Comparison of ENCODE assay signal across 17 mouse cellular contexts in genomic region chr9:14133372-14133771, GRCm38 (mm10).
"Had no signal": no experiment of that assay in that cellular context is flagged by ENCODE, and none has a peak within 500 bp of the region (broad histone marks: within the 10 kb centered on the region; RNA-seq: fewer than 3 reads in every experiment).

No protein-coding gene starts in this region.

- ATAC-seq: liver, postnatal 0 days; lung, postnatal 0 days; midbrain, embryonic 13.5 days; midbrain, embryonic 15.5 days had no signal

- H3K4me2 ChIP-seq: liver, embryonic 15.5 days; lung, embryonic 15.5 days; midbrain, embryonic 11.5 days; midbrain, embryonic 13.5 days; midbrain, embryonic 15.5 days; neural tube, embryonic 12.5 days had no signal

- H3K9me3 ChIP-seq: liver, embryonic 15.5 days; midbrain, embryonic 13.5 days; neural tube, embryonic 12.5 days had no signal

- H3K27me3 ChIP-seq: liver, embryonic 15.5 days; lung, embryonic 15.5 days; midbrain, embryonic 13.5 days; midbrain, embryonic 15.5 days; neural tube, embryonic 12.5 days had no signal

- H3K27ac ChIP-seq: liver, embryonic 15.5 days; lung, embryonic 15.5 days; macrophage; midbrain, embryonic 13.5 days; midbrain, embryonic 15.5 days; neural tube, embryonic 12.5 days had no signal

- H3K4me1 ChIP-seq: liver, embryonic 15.5 days; megakaryocyte, embryonic 14.5 days; midbrain, embryonic 13.5 days; midbrain, embryonic 15.5 days; neural tube, embryonic 12.5 days had no signal

- H3K4me3 ChIP-seq: liver, embryonic 15.5 days; lung, embryonic 15.5 days; megakaryocyte, embryonic 14.5 days; midbrain, embryonic 13.5 days; midbrain, embryonic 15.5 days; neural tube, embryonic 12.5 days had no signal

- H3K9ac ChIP-seq: liver, embryonic 15.5 days; liver, postnatal 0 days; lung, embryonic 15.5 days; midbrain, embryonic 13.5 days; midbrain, embryonic 15.5 days; neural tube, embryonic 12.5 days had no signal

- DNase-seq: liver, postnatal 0 days; lung, adult 2 months; lung, postnatal 14 days; lung, postnatal 36 days; right cerebral cortex, postnatal 14 days; thymus, adult 2 months; thymus, postnatal 25 days; thymus, postnatal 4 days had no signal

- H3K36me3 ChIP-seq: liver, embryonic 15.5 days; lung, embryonic 15.5 days; midbrain, embryonic 13.5 days; midbrain, embryonic 15.5 days; neural tube, embryonic 12.5 days had no signal
